Mouse (Mus musculus): ENCODE measurements around the gene Lpar1.

GRCm38 (mm10) chr4:58437271-58437670 is 116.4 kb downstream of the Lpar1 start:
- TF ChIP-seq HCFC1 (IDR thresholded peaks at IDR 0.05; ENCODE audit: borderline replicate concordance, insufficient read depth, low read length): no peak
- no peak for TF ChIP-seq MAFK (IDR thresholded peaks at IDR 0.05; ENCODE audit: insufficient read depth, low read depth, low read length)
- TF ChIP-seq CHD2 (IDR thresholded peaks at IDR 0.05; ENCODE audit: low read depth, low read length): no peak
- TF ChIP-seq ZC3H11A (IDR thresholded peaks at IDR 0.05; ENCODE audit: borderline replicate concordance, low read depth, low read length): 0 out of 2 replicates have a peak, but pooled peaks have one; percentile 14

Data from ES-E14 (cell line).